Mouse (Mus musculus) hematopoietic stem cell, adult 5-6 weeks (primary cell): ENCODE results near the gene Cdc42bpa. TPM values are rescaled to one million over a fixed set of nuclear protein-coding genes. Genes with fewer than 3 reads are reported as not detected.
A peak's percentile ranks its signal among the peaks of the same experiment; 100 is the strongest.

Experiments
- ATAC-seq, 2 experiments: fragments of 125-278 bp in 1 of 2; replicated peaks in 1 of 2; 2 replicates each; pipeline ENCODE4 v1.8.0; 2016 to 2017; ENCODE audit warnings: inconsistent platforms in 2 of 2, mild to moderate bottlenecking in 2 of 2, moderate number of reproducible peaks in 2 of 2, low read depth in 1 of 2, moderate TSS enrichment in 1 of 2; ENCODE audit not compliant: low FRiP score in 2 of 2, poor library complexity in 2 of 2, severe bottlenecking in 2 of 2, insufficient read depth in 1 of 2, low TSS enrichment in 1 of 2
- total RNA-seq: library from RNA; stranded (forward); fragments of 172-1452, 232-1000 nt; gene quantifications from 2 replicates; pipeline ENCODE4 v1.2.3, GENCODE M21; 2017

Cdc42bpa gene
- total RNA-seq, 1 experiment from 2014 or later: 18.7 TPM

DNA sequence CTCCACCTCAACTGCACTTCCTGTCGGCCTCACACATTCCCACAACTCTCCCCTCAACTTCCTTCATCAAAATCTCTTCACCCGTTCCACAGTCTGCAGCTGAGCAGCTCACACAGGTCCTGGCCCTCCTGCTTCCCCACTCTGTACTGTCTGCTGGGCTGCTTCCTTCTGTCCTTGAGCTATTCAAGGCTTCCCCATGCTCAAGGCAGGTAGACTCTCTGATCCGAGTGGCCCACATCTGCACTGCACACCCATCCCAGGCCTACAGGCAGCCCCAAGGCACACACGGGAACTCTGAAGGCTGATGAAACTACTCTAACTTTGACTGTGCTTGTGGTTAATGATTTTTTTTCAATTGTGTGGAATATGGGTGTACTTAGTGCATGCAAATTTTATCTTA, 232.6 kb downstream of the Cdc42bpa start:
- ATAC-seq: peak in 1 of 2 experiments; percentile 17; a peak in 1 of 4 replicates

DNA sequence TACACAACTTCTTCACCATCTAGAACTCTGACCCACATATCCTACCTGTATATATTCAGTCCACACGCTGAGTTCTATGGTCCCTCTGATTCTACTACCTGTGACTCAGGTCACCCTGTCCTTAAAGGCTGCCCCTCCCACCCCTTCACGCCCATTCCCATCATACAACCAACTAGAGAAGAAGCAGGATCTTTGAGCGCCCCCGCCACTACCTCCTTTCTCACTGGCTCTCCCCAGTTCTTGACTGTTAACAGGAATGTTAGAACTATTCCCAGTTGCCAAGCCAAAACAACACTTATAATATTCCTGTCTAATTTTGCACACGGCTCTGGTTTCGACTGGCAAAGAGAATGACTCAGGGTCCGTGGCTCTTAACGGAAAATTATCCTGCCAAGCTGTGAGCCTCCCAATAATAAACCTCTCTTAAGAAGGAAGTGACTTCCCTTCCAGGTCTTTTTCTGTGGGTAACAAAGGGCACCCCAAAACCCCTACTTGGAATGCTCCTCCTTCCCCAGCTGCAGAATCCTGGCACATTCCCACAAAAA, 233.2 kb downstream of the Cdc42bpa start:
- no peak for ATAC-seq

DNA sequence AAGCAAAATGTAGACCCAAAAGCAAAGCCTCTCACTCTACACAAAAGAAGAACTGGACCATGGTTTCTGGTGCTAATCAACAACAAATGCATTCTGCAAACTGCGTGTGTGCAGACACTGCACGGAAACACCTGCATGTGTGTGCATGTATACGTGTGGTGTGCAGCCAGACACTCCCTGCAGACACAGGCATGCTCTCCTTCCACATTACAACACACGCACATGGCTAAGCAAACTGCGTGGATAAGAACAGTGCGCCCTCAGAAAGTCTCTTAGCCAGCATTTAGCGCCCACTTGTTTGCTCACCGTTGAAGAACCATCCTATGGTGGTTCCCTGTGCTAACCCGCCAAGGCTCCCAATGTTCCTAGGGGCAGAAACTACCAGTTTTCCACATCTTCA, 233.8 kb downstream of the Cdc42bpa start:
- no peak for ATAC-seq

DNA sequence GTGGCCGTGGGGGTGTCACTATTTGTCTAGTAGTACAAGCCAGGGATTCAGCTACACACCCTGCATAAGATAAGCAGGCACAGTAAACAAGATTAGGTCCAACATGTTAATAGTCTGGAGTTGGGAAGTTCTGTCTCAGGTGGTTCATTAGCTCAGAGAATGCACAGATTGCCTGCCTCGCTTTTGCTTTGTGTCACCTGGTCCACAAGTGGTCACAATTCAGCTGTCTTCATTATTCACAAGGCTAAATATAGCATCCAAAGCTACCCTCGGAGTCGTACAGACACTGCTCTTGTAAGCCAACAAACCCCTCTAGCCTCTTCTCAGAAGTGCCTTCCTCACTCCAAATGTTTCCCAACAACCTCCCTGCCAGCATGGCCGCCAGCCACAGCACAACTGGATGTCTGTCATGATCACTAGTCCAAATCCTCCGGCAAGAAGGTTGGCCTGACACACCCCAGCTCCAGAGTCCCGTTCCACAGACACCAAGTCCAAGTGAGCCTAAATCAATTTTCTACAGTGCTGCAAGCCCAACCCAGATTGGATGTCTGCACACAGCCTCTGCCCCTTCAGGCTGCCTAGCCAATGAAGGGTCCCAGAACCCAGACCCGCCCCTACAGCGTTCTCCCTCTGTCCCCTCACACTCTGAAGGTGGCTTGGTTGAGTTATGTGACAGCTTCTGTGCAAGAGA, 234.7 kb downstream of the Cdc42bpa start:
- ATAC-seq: peak; percentile 47 to 50; a peak in 3 of 4 replicates

DNA sequence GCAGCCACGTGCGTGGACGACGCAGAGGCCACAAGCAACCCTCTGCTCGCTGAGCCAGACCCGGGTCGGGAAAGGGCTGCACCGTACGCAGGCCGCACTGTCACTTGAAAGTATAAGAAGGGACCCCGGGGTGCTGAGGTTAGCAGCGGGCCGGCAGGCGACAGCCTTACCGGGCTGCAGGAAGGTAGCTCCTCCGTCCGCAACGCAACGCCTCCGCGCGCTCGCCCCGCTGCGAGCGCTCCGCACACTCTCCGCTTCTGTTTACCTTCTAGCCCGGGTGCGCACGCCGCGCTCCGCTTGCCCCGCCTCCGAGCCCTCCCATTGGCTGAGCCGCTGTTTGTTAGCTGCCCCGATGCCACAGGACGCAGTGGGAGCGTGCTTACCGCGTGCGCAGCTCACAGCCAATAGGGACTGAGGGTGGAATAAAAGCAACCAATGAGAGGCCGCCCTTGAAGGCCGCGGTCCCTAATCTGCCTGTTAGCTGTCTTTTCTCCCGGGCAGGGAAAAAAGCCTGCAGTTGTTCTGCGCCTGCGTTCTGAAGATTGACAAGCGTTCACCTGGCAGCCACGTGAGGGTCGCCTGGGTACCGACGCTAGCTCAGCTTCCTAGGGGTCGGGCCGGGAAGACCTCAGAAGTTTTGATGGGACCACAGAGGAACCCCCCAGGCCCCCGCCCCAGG, 235.6 kb downstream of the Cdc42bpa start:
- ATAC-seq: peak; percentile 97

DNA sequence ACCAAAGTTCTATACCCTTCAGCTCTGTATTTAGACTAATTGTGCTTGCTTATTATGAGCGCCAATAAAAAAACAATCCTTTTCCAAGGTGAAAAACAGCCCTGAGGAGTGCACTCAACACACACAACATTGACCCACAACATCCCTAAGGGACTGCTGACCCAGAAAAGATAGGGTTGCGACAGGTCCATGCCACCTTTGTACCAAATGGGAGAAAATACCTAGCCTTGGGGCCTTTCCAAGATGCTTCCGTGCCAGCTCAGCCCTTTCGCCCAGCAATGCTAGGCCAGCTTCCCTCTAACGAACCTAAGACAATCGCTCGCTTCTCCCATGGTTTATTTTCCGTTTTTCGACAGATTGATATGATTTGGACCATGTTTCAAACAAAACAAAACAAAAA, 236.2 kb downstream of the Cdc42bpa start:
- no peak for ATAC-seq

DNA sequence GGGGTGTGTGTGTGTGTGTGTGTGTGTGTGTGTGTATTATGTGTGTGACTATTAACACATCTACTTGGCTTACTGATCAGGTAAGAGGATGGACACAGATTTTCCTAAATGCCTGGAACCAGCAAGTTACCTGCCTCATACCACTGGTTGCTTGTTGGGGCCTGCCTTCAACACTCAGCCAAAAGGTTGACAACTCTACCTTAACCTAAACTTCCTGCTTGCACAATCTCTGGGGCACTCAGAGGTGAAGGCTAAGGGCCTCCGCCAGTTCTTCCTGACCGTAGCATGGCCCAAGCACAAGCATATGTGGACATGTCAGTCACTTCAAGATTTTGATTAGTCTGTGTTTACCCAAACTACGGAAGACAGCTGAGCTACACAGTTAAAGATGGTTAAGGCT, 237.7 kb downstream of the Cdc42bpa start:
- no peak for ATAC-seq

DNA sequence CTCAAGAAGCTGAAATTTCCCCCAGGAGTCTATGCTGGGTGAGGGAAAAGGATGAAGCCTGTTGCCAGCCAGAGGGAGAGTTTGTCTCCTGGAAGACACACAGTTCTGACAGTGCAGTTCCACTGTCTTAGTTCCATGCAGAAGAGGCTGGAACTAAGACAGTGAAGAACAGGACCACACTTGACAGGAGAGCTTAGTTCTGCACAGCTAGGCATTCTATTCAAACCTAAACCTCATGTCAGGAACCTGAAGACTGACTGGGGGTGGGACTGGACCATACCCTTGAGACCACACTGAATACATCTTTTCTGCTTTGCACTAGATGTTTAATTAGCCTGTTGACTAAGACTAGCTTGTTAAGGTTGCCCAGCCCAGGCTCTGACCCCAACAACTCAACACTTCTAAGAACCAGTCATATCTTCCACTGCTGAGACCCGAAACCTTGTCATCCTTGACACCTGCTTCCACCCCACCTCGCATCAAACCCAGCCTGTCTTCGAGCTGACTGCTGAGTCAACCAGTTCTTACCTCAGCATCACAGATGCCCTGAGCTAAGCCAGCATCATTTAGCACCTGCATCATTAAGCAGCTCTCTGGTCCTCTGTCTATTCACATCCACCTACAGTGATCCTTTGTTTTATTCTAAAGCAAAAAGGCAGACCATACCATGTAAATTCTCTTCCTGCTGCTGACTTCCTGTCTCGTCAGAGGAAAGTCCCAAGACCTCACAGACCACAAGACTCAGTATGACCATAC, 238.9 kb downstream of the Cdc42bpa start, which contains the start of gene Coq8a:
TSS of gene Coq8a (minus strand) at position 644 of the 756 bp plus-strand sequence.
- 0 out of 4 replicates have a peak, but pooled peaks of 1 of the 2 experiments have one; percentile 4 for ATAC-seq

DNA sequence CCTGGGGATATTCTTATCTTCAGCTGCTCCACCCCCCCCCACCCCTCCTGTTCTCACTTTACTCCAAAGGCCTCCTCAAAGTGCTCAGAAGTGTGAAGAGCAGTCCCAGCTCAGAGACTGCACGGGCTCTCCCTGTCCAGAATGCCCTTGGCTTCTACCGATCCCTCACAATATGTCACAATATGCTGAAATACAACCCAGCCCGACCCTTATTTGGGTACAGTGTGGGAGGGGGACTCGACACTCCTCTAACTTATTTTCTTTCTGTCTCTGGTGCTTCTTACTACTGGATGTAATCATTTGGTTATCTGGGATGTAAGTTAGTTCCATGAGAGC, 239.4 kb downstream of the Cdc42bpa start:
- ATAC-seq: no peak

DNA sequence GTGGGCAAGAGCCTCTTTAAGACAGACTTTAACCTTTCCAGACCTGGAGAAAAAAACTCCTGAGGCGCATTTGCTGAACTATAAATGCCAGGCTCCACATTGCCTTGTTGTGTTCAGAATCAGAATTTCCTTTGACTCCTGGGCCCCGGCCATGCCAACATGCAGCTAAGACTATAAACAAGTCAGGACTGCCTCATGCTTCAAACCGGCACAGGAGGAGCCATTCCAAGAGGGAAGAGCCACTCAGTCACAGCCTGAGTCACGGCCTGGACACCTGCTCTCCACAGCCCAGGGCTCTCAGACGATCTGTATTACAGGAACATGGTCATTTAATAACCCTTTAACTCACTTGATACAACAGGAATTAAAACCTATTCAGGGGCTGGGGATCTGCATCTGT, 240.4 kb downstream of the Cdc42bpa start:
- no peak for ATAC-seq

DNA sequence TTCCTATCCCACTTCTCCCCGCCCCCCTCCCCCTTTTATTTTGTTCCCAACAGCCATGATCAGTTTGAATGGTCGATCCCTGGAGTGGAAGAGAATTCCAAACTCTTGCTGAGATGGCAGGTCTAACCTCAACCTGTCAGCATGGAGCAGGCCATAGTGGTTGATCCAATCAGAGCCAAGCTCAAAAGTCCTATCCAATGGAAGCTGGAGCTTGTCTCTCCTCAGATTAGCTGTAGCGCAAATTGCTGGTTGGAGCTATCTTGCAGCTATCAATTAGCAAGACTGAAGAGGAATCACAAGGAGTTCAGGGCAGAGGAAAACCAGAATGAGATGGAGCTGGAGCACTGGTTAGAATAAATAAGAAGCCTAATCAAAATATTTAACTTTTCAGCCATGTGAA, 248.1 kb downstream of the Cdc42bpa start:
- ATAC-seq: no peak

DNA sequence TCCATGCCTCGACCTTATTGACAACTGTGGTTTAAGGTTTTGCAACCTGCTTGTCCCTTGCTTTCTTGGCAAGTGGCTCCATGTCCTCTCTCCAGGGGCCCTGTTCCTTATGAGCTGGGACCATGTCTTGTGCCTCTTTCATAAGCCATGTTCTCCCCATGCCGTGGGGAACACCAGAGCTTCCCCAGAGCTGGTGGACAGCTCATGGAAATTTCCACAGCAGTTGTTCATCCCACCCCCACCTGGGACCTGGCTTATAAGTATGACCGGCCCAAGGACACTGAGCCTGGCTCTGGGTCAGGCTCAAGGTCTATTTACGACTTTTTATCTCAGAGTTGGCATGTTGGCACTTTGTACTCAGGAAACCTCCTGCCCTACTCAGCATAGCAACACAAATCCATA, 249.8 kb downstream of the Cdc42bpa start:
- ATAC-seq: no peak

DNA sequence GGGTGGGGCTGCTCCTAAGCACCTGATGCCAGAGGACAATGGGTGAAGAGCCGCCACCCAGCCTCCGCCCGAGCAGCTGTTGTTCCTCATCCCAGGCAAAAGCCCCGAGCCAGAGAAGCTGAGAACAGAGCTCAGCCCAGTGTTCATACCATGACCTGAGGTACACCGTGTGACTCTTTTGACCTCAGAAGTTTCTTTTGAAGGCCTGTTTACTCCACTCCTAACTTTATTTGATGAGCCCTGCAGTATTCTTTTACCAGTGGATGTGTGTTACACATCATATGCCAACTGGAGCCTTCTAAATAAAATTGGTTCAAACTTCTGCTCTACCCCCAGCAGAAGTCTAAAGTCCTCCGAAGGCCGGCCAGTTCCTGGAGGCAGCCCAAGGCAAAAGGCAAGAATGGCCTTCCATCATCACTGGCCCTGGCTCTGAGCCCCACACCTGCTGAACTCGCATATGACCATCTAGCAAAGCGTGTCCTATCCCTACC, 250.6 kb downstream of the Cdc42bpa start:
- ATAC-seq: no peak

DNA sequence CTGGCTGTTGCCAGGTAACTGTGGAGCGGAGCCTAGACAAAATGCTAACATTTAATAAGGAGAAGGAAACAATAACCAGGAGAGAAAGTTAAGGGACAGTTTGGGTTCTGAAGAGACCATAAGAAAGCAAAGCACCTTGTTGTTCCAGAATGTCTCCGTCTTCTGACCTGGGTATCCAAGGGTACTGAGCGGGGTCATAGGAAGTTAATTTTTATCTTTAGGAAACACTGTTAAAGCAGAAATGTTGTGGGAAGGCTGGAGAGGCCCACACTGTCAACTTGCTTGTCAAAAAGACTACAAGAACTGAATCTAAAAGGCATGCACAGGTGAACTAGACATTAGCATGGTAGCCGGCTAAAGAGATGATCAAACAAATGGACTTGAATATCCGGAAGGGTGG, 252.6 kb downstream of the Cdc42bpa start:
- no peak for ATAC-seq

DNA sequence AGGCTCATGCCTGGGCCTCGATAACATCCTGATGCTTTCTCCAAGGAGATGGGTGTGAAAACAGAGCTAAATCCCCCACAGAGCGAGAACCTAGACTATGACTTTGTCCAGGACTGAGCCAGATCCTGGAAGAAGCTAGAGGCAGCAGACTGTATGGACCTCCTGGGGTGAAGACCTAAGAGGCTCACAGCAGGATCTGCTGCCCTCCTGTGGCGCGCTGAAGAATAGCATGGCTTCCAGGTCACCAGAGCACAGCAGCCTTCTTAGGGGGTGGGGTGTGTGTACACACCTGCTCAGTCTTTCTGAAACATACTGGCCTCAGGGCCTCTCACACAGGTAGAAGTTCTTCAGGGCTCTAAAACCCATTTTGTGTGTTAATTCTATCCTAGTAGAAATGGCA, 254.8 kb downstream of the Cdc42bpa start:
- peak; percentile 84 to 96 for ATAC-seq
